22 mouse cellular contexts compared by ENCODE assay signal in the genomic region with DNA sequence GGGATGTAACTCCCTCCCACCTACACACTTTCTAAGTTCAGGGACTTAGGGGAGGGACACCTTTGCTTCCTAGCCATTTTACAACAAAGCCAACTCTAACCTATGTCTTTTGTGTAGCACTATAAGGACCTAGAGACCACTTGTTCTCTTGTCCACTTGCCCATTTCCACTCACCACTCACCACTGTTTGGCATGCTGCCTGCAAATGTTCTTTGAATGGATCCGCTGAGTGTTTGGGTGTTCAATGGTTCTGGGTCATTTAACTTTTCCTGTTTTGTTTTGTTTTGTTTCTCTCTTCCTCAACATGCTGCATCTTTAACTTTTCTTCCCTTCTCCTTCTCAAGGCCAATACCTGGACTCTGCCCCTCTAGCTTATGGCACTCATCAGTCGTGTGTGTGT. TPM values are rescaled to one million over a fixed set of nuclear protein-coding genes. Genes with fewer than 3 reads are reported as not detected.
DNase-seq lines count a peak whose midpoint lies in the region; ATAC-seq and TF ChIP-seq lines count a peak whose summit lies in the region.
"Had no signal": no experiment of that assay in that cellular context is flagged by ENCODE, and none has a peak within 500 bp of the region (broad histone marks: within the 10 kb centered on the region; RNA-seq: fewer than 3 reads in every experiment).

No protein-coding gene starts in this region.

- H3K4me3 ChIP-seq in heart, embryonic 10.5 days: no peak overlapping the region
- no peak overlapping the region for H3K4me3 ChIP-seq in kidney, embryonic 14.5 days (ENCODE audit: low read length)
- H3K4me3 ChIP-seq in layer of hippocampus, adult 2 months: no peak overlapping the region
- H3K4me3 ChIP-seq: embryonic facial prominence, embryonic 13.5 days; heart, embryonic 12.5 days; limb, embryonic 10.5 days; neural tube, embryonic 13.5 days had no signal

- no peak overlapping the region for H3K4me2 ChIP-seq in kidney, embryonic 14.5 days (replicated peaks; ENCODE audit: low read depth, low read length)
- H3K4me2 ChIP-seq: embryonic facial prominence, embryonic 13.5 days; heart, embryonic 12.5 days; liver, embryonic 11.5 days; lung, embryonic 14.5 days; neural tube, embryonic 13.5 days had no signal

- no peak for DNase-seq in heart, embryonic 10.5 days (ENCODE audit: low spot score)
- DNase-seq in heart, postnatal 14 days: no peak
- peak; percentile 44 for DNase-seq in kidney, postnatal 10 days
- DNase-seq in 3T3-L1 (ENCODE audit: low read depth, low spot score): peak; percentile 36
- DNase-seq in adipocyte (ENCODE audit: low spot score): peak; percentile 5
- no peak for DNase-seq in layer of hippocampus, adult 2 months (ENCODE audit: low spot score in 2 of 2)
- DNase-seq: cerebellum, adult 9-10 months; gastrocnemius, postnatal 25 days; lung, embryonic 14.5 days; right cerebral cortex, postnatal 14 days; thymus, postnatal 36 days had no signal

- H3K9ac ChIP-seq in kidney, embryonic 14.5 days (ENCODE audit: low read depth, low read length): no peak overlapping the region
- H3K9ac ChIP-seq: embryonic facial prominence, embryonic 13.5 days; heart, embryonic 12.5 days; lung, embryonic 14.5 days; neural tube, embryonic 13.5 days had no signal

- H3K4me1 ChIP-seq in heart, embryonic 10.5 days: peaks cover 22% of the 10 kb centered on the region
- H3K4me1 ChIP-seq in kidney, embryonic 14.5 days (ENCODE audit: control insufficient read depth, insufficient read depth, low read length): peaks cover 4% of the 10 kb centered on the region; the same call in 1 of the 2 replicates
- H3K4me1 ChIP-seq: megakaryocyte, embryonic 14.5 days had no signal

- 81% methylated on average over 2 of the region's 2 CpGs for WGBS in heart, embryonic 10.5 days
- WGBS in kidney, embryonic 14.5 days: 66% methylated on average over 2 of the region's 2 CpGs

- no peaks in the 10 kb centered on the region for H3K36me3 ChIP-seq in heart, embryonic 10.5 days
- H3K36me3 ChIP-seq in kidney, embryonic 14.5 days (ENCODE audit: control insufficient read depth, insufficient read depth, low read length): no peaks in the 10 kb centered on the region
- H3K36me3 ChIP-seq: embryonic facial prominence, embryonic 13.5 days; G1E; heart, embryonic 12.5 days; limb, embryonic 10.5 days; neural tube, embryonic 13.5 days had no signal

- intact Hi-C loops in heart, postnatal 14 days (cut with DNase I): no loop called here

- no peak for ATAC-seq in kidney, embryonic 14.5 days (ENCODE audit: low FRiP score, low TSS enrichment)
- ATAC-seq: intestine, embryonic 16.5 days had no signal

- no peaks in the 10 kb centered on the region for H3K9me3 ChIP-seq in heart, embryonic 10.5 days
- H3K9me3 ChIP-seq in kidney, embryonic 14.5 days (ENCODE audit: control insufficient read depth, low read length): no peaks in the 10 kb centered on the region
- H3K9me3 ChIP-seq: embryonic facial prominence, embryonic 13.5 days; G1E; heart, embryonic 12.5 days; limb, embryonic 10.5 days; neural tube, embryonic 13.5 days had no signal

- H3K27ac ChIP-seq in heart, embryonic 10.5 days: peak overlapping the region; percentile 52; the same call in 1 of the 2 replicates
- no peak overlapping the region for H3K27ac ChIP-seq in kidney, embryonic 14.5 days (ENCODE audit: low read depth, low read length)
- no peak overlapping the region for H3K27ac ChIP-seq in layer of hippocampus, adult 2 months
- H3K27ac ChIP-seq: embryonic facial prominence, embryonic 13.5 days; limb, embryonic 10.5 days; neural tube, embryonic 13.5 days; stomach, postnatal 0 days had no signal

- no peak for TF ChIP-seq CTCF in layer of hippocampus, adult 2 months (conservative IDR thresholded peaks at IDR 0.05)

- no peaks in the 10 kb centered on the region for H3K27me3 ChIP-seq in heart, embryonic 10.5 days (ENCODE audit: insufficient read depth, poor library complexity, severe bottlenecking)
- no peaks in the 10 kb centered on the region for H3K27me3 ChIP-seq in kidney, embryonic 14.5 days (ENCODE audit: control insufficient read depth, insufficient read depth, low read length)
- H3K27me3 ChIP-seq: embryonic facial prominence, embryonic 13.5 days; heart, embryonic 12.5 days; neural tube, embryonic 13.5 days had no signal

RNA-seq across cellular contexts. Expression of a gene that starts 39.7 kb away (rescaled TPM):
- 8.8 and 9.1 TPM in 2 replicates for polyA plus RNA-seq in heart, embryonic 10.5 days (2016; fragmentation: Nextera tagmentation; extraction: Ambion mirVana)
- total RNA-seq in heart, postnatal 14 days (2021): 1 to 10 TPM; 3.7 to 6.0 TPM
- polyA plus RNA-seq in kidney, embryonic 14.5 days (2014; fragmentation: Nextera tagmentation; extraction: Ambion mirVana): 5.4 and 5.5 TPM in 2 replicates
- 10 to 100 TPM; 41.1 to 41.2 TPM for total RNA-seq in layer of hippocampus, adult 2 months (2021)
- total RNA-seq: hematopoietic stem cell, adult 5-6 weeks had no signal
- polyA plus RNA-seq: G1E had no signal

Comparison
In these comparisons a context has a peak if more than half of its experiments do, and no peak if none do; other contexts are left out.
1. DNase-seq: peak in kidney, postnatal 10 days (single experiment), 3T3-L1 (single experiment) and adipocyte (single experiment); none in heart, embryonic 10.5 days (single experiment), heart, postnatal 14 days (0 of 2) and layer of hippocampus, adult 2 months (0 of 2).
2. RNA of a gene that starts 39.7 kb away (total RNA-seq): 41.1 to 41.2 TPM in layer of hippocampus, adult 2 months; 3.7 to 6.0 TPM in heart, postnatal 14 days; every median in the first group is over 4 times any median in the second.